Mouse (Mus musculus): ENCODE data around the gene Mvb12a. TPM values are rescaled to one million over a fixed set of nuclear protein-coding genes. Genes with fewer than 3 reads are reported as not detected.

Mvb12a gene
- polyA plus RNA-seq, 1 experiment from 2014 or later, result 133 TPM

DNA sequence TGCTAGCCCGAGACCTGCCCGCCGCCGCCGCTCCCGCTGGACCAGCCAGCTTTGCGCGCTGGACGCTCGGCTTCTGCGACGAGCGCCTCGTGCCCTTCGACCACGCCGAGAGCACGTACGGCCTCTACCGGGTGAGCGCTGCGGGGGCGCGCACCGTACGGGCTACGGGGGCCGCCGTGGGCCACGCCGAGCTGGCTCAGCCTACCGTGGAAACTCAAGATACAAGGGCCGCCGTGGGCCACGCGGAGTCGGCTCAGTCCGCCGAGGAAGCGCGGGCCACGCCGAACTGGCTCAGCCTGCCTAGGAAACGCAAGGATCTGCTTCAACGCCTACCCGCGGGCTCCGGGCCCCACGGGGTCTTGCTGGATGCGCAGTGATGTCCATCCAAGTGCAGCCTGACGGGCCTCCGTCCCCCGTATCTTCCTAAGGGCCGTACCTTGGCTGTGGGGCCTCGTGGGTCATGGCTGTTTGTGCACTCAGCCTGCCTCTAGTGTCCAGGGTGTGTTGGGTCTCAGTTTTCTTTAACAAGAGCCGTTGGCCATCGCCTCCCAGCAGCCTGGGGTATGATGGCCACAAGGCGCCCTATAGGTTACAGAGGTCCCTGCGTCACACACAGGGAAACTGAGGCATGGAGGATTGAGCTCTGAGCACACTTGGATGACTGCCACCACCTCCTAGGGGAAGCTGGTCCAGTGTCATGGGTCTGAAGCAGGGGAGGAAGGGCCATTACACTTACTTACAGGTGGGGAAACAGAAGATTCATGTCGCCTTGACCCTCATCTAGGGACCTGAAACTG, 49.9 kb downstream of the Mvb12a start:
- H3K27ac ChIP-seq (ENCODE audit: low read depth, low read length), result peak overlapping the region; percentile 95
- ATAC-seq, result peak; percentile 56
- H3K9ac ChIP-seq (ENCODE audit: low read depth, low read length), result peak overlapping the region; percentile 79
- peak; percentile 24 for TF ChIP-seq CTCF (IDR thresholded peaks at IDR 0.05; ENCODE audit: low read depth)
- H3K27me3 ChIP-seq (replicated peaks; ENCODE audit: control insufficient read depth, insufficient read depth, low read length), result no peaks in the 10 kb centered on the region
- H3K4me3 ChIP-seq (ENCODE audit: low read depth, low read length), result peak overlapping the region; percentile 64
- peaks cover 11% of the 10 kb centered on the region; the same call in 1 of the 2 replicates for H3K4me1 ChIP-seq (replicated peaks; ENCODE audit: control insufficient read depth, insufficient read depth, low read length)
- WGBS, result 4% methylated on average over 60 of the region's 60 CpGs
- no peaks in the 10 kb centered on the region; the same call in 1 of the 2 replicates for H3K36me3 ChIP-seq (ENCODE audit: control insufficient read depth, insufficient read depth)
- H3K9me3 ChIP-seq (ENCODE audit: control insufficient read depth), result no peaks in the 10 kb centered on the region
- H3K4me2 ChIP-seq (replicated peaks; ENCODE audit: low read depth), result peak overlapping the region; percentile 82

- no peak for TF ChIP-seq CTCF (IDR thresholded peaks at IDR 0.05; ENCODE audit: low read depth)
- Histone ChIP-seq H3K27ac (ENCODE audit: low read depth, low read length) (no peak overlapping the region), H3K27me3 (replicated peaks; ENCODE audit: control insufficient read depth, insufficient read depth, low read length) (no peaks in the 10 kb centered on the region), H3K9ac (ENCODE audit: low read depth, low read length) (no peak overlapping the region), H3K4me2 (replicated peaks; ENCODE audit: low read depth) (peak overlapping the region; percentile 82; the same call in 1 of the 2 replicates), H3K9me3 (ENCODE audit: control insufficient read depth) (no peaks in the 10 kb centered on the region), H3K36me3 (ENCODE audit: control insufficient read depth, insufficient read depth) (no peaks in the 10 kb centered on the region; the same call in 1 of the 2 replicates), H3K4me3 (ENCODE audit: low read depth, low read length) (no peak overlapping the region), H3K4me1 (replicated peaks; ENCODE audit: control insufficient read depth, insufficient read depth, low read length) (peaks cover 11% of the 10 kb centered on the region; the same call in 1 of the 2 replicates)
- WGBS, result 90% methylated on average over 8 of the region's 8 CpGs
- ATAC-seq, result no peak
Measured at GRCm38 (mm10) chr8:71593556-71594323, 51.0 kb downstream of the Mvb12a start.

GRCm38 (mm10) chr8:71594324-71594722, 51.6 kb downstream of the Mvb12a start:
- TF ChIP-seq CTCF (IDR thresholded peaks at IDR 0.05; ENCODE audit: low read depth), result no peak
- 95% methylated on average over 4 of the region's 4 CpGs for WGBS
- H3K4me1 ChIP-seq (replicated peaks; ENCODE audit: control insufficient read depth, insufficient read depth, low read length), result peaks cover 11% of the 10 kb centered on the region; the same call in 1 of the 2 replicates
- no peaks in the 10 kb centered on the region for H3K9me3 ChIP-seq (ENCODE audit: control insufficient read depth)
- H3K4me3 ChIP-seq (ENCODE audit: low read depth, low read length), result no peak overlapping the region
- no peak overlapping the region for H3K27ac ChIP-seq (ENCODE audit: low read depth, low read length)
- no peak overlapping the region for H3K4me2 ChIP-seq (replicated peaks; ENCODE audit: low read depth)
- H3K9ac ChIP-seq (ENCODE audit: low read depth, low read length), result no peak overlapping the region
- no peaks in the 10 kb centered on the region for H3K27me3 ChIP-seq (replicated peaks; ENCODE audit: control insufficient read depth, insufficient read depth, low read length)
- no peak for ATAC-seq
- H3K36me3 ChIP-seq (ENCODE audit: control insufficient read depth, insufficient read depth), result no peaks in the 10 kb centered on the region; the same call in 1 of the 2 replicates

DNA sequence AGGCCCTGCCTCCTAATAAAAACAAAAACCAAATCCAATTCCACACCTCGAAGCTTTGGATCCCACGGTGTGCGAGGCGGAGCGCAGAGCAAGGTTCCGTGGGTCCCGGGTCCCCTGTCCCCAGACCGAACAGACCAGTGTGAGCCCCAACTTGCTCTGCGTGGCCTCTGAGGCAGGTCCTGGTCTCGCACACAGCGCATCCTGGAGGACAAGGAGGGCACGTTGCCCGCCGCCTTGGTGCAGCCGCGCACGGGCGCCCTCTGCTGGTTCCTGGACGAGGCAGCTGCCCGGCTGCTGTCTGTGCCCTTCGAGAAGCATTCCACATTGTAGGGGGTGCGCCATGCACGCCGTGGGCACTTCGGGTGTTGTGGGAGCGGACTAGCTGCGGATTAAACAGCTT, 53.1 kb downstream of the Mvb12a start:
- Histone ChIP-seq H3K9me3 (ENCODE audit: control insufficient read depth) (no peaks in the 10 kb centered on the region), H3K9ac (ENCODE audit: low read depth, low read length) (no peak overlapping the region), H3K4me3 (ENCODE audit: low read depth, low read length) (no peak overlapping the region), H3K27me3 (replicated peaks; ENCODE audit: control insufficient read depth, insufficient read depth, low read length) (no peaks in the 10 kb centered on the region), H3K36me3 (ENCODE audit: control insufficient read depth, insufficient read depth) (no peaks in the 10 kb centered on the region; the same call in 1 of the 2 replicates), H3K4me1 (replicated peaks; ENCODE audit: control insufficient read depth, insufficient read depth, low read length) (peaks cover 11% of the 10 kb centered on the region; the same call in 1 of the 2 replicates), H3K4me2 (replicated peaks; ENCODE audit: low read depth) (peak overlapping the region; percentile 17; the same call in 1 of the 2 replicates), H3K27ac (ENCODE audit: low read depth, low read length) (no peak overlapping the region)
- peak; percentile 12; the same call in 1 of the 2 replicates for ATAC-seq
- WGBS, result 10% methylated on average over 27 of the region's 27 CpGs
- peak; percentile 100 for TF ChIP-seq CTCF (IDR thresholded peaks at IDR 0.05; ENCODE audit: low read depth)

DNA sequence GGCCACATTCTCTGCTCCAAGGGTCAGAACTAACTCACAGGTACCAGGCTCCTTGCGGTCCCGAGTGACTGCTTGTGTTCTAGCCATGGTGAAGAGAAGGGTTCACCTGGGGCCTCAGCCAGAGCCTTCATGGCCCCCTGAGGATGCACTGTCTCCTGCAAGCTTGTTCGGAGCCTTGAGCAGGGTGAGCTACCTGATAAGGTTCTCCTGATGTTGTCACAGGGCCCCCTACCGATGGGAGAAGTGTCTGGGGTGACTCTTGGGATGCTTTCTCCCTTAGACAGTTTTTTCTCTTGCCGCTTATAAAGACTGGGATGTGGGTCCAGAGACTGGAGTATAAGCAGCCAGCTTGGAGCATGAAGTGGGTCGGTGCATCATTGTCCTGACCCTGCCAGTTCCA, 53.7 kb downstream of the Mvb12a start:
- peaks cover under 1% of the 10 kb centered on the region; the same call in 1 of the 2 replicates for H3K27me3 ChIP-seq (replicated peaks; ENCODE audit: control insufficient read depth, insufficient read depth, low read length)
- no peaks in the 10 kb centered on the region; the same call in 1 of the 2 replicates for H3K36me3 ChIP-seq (ENCODE audit: control insufficient read depth, insufficient read depth)
- ATAC-seq, result no peak
- no peak overlapping the region for H3K4me2 ChIP-seq (replicated peaks; ENCODE audit: low read depth)
- peaks cover 11% of the 10 kb centered on the region; the same call in 1 of the 2 replicates for H3K4me1 ChIP-seq (replicated peaks; ENCODE audit: control insufficient read depth, insufficient read depth, low read length)
- H3K9me3 ChIP-seq (ENCODE audit: control insufficient read depth), result no peaks in the 10 kb centered on the region
- H3K4me3 ChIP-seq (ENCODE audit: low read depth, low read length), result no peak overlapping the region
- H3K9ac ChIP-seq (ENCODE audit: low read depth, low read length), result no peak overlapping the region
- no peak for TF ChIP-seq CTCF (IDR thresholded peaks at IDR 0.05; ENCODE audit: low read depth)
- 60% methylated on average over 6 of the region's 6 CpGs for WGBS
- H3K27ac ChIP-seq (ENCODE audit: low read depth, low read length), result no peak overlapping the region

DNA sequence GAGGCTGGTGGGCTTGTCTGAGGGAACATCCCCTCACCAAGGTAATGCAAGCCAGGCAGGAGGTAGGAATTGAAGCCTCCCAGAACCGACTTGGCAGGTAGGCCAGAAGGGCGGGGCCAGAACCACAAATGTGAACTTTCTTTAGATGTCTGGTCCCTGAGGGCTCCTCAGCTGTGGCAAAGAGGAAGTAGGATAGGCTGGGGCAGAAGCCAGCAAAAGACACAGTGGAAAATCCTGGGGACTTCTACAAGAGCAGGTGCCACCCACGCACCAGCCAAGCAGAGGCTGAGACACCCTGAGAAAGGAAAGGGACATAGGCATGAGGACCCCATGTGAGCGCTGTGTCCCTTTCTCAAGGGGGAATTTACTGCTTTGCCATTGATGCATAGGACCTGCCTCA, 54.1 kb downstream of the Mvb12a start:
- ATAC-seq, result no peak
- WGBS, result 74% methylated on average over 4 of the region's 4 CpGs
- TF ChIP-seq CTCF (IDR thresholded peaks at IDR 0.05; ENCODE audit: low read depth), result no peak
- H3K36me3 ChIP-seq (ENCODE audit: control insufficient read depth, insufficient read depth), result no peaks in the 10 kb centered on the region; the same call in 1 of the 2 replicates
- peaks cover 11% of the 10 kb centered on the region; the same call in 1 of the 2 replicates for H3K4me1 ChIP-seq (replicated peaks; ENCODE audit: control insufficient read depth, insufficient read depth, low read length)
- no peaks in the 10 kb centered on the region for H3K9me3 ChIP-seq (ENCODE audit: control insufficient read depth)
- H3K27me3 ChIP-seq (replicated peaks; ENCODE audit: control insufficient read depth, insufficient read depth, low read length), result peaks cover 4% of the 10 kb centered on the region; the same call in 1 of the 2 replicates
- H3K4me2 ChIP-seq (replicated peaks; ENCODE audit: low read depth), result no peak overlapping the region
- H3K27ac ChIP-seq (ENCODE audit: low read depth, low read length), result no peak overlapping the region
- H3K9ac ChIP-seq (ENCODE audit: low read depth, low read length), result no peak overlapping the region
- H3K4me3 ChIP-seq (ENCODE audit: low read depth, low read length), result no peak overlapping the region
